8 mouse cellular contexts compared by ENCODE assay signal in the genomic region with DNA sequence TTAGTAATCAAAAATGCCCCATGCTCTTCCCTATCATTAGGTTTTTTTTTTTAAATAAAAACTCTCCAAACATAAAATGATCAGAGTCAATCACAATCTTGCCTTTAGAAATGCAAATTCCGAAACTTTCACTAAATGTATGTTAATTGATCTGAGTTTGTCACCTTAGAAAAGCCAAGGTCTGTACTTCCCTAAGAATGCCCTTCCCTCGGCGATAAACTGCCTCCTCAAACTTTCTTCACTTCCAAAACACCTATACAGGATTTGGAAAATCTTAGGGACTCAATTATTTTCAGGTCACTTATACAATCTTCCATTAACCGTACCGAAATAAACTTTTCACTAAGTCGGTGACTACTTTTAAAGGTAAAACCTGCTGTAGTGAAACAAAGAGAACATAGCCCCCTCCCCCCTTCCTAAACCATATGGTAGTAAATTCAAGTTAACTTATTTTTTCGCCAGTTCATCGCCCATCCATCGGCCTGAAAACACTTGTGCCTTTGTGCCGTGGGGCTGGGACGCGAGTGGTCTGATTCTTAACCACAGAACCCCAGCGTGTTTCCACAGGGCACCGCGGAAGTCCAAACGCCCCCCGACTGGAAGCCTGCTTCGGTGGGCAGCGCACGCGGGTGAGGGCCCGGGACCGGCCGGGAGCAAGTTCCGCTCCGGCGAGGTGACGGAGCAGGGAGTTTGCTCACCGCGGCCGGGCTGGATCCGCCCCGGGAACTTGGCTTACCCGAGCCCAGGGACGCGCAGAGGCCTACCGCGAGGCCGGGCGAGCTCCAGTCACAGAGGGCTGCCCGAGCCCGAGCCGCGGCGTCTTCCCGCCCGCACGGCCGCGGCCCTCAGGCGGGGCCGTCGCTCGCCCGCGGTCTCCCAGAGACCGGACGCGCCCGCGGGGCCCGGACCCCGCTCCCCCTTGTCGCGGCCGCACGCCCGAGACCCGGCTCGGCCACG. TPM values are rescaled to one million over a fixed set of nuclear protein-coding genes. Genes with fewer than 3 reads are reported as not detected.
A peak's percentile ranks its signal among the peaks of the same experiment; 100 is the strongest.
DNase-seq lines count a peak whose midpoint lies in the region; ATAC-seq lines count a peak whose summit lies in the region.

No protein-coding gene starts in this region.

- peak overlapping the region; percentile 98 for H3K27ac ChIP-seq in embryonic facial prominence, embryonic 13.5 days
- peak overlapping the region; percentile 100 for H3K27ac ChIP-seq in heart, embryonic 11.5 days (ENCODE audit: low read depth, low read length)
- H3K27ac ChIP-seq in kidney, embryonic 14.5 days (ENCODE audit: low read depth, low read length), result peak overlapping the region; percentile 99
- H3K27ac ChIP-seq in liver, embryonic 15.5 days (replicated peaks), result peak overlapping the region; percentile 99
- peak overlapping the region; percentile 99 for H3K27ac ChIP-seq in neural tube, embryonic 11.5 days (ENCODE audit: low read depth, low read length)
- H3K27ac ChIP-seq in stomach, embryonic 16.5 days (ENCODE audit: low read length), result peak overlapping the region; percentile 98

- no peaks in the 10 kb centered on the region for H3K9me3 ChIP-seq in embryonic facial prominence, embryonic 13.5 days
- no peaks in the 10 kb centered on the region for H3K9me3 ChIP-seq in heart, embryonic 11.5 days (replicated peaks; ENCODE audit: control insufficient read depth, low read length)
- no peaks in the 10 kb centered on the region for H3K9me3 ChIP-seq in kidney, embryonic 14.5 days (ENCODE audit: control insufficient read depth, low read length)
- no peaks in the 10 kb centered on the region for H3K9me3 ChIP-seq in liver, embryonic 15.5 days (replicated peaks)
- no peaks in the 10 kb centered on the region for H3K9me3 ChIP-seq in neural tube, embryonic 11.5 days (ENCODE audit: control insufficient read depth, low read length)
- no peaks in the 10 kb centered on the region for H3K9me3 ChIP-seq in stomach, embryonic 16.5 days (replicated peaks; ENCODE audit: control insufficient read depth, low read length)

- H3K27me3 ChIP-seq in embryonic facial prominence, embryonic 13.5 days, result no peaks in the 10 kb centered on the region
- H3K27me3 ChIP-seq in heart, embryonic 11.5 days (ENCODE audit: control insufficient read depth, insufficient read depth, low read length), result no peaks in the 10 kb centered on the region
- no peaks in the 10 kb centered on the region for H3K27me3 ChIP-seq in kidney, embryonic 14.5 days (ENCODE audit: control insufficient read depth, insufficient read depth, low read length)
- H3K27me3 ChIP-seq in liver, embryonic 15.5 days, result no peaks in the 10 kb centered on the region
- no peaks in the 10 kb centered on the region for H3K27me3 ChIP-seq in neural tube, embryonic 11.5 days (ENCODE audit: control insufficient read depth, insufficient read depth, low read length)
- no peaks in the 10 kb centered on the region for H3K27me3 ChIP-seq in stomach, embryonic 16.5 days (ENCODE audit: control insufficient read depth, insufficient read depth, low read length)

- H3K4me3 ChIP-seq in embryonic facial prominence, embryonic 13.5 days, result peak overlapping the region; percentile 85
- peak overlapping the region; percentile 98 for H3K4me3 ChIP-seq in heart, embryonic 11.5 days (ENCODE audit: low read depth, low read length)
- H3K4me3 ChIP-seq in kidney, embryonic 14.5 days (ENCODE audit: low read length), result peak overlapping the region; percentile 95
- peak overlapping the region; percentile 97 for H3K4me3 ChIP-seq in liver, embryonic 15.5 days (replicated peaks)
- H3K4me3 ChIP-seq in neural tube, embryonic 11.5 days (ENCODE audit: low read depth, low read length), result peak overlapping the region; percentile 97
- peak overlapping the region; percentile 96 for H3K4me3 ChIP-seq in stomach, embryonic 16.5 days (replicated peaks; ENCODE audit: low read length)

- H3K36me3 ChIP-seq in embryonic facial prominence, embryonic 13.5 days, result peaks cover 12% of the 10 kb centered on the region; the same call in 1 of the 2 replicates
- H3K36me3 ChIP-seq in heart, embryonic 11.5 days (ENCODE audit: control insufficient read depth, insufficient read depth, low read length), result no peaks in the 10 kb centered on the region
- H3K36me3 ChIP-seq in kidney, embryonic 14.5 days (ENCODE audit: control insufficient read depth, insufficient read depth, low read length), result peaks cover 8% of the 10 kb centered on the region; the same call in 1 of the 2 replicates
- 0 out of 2 replicates have a peak, but pooled peaks cover 5% of the 10 kb centered on the region for H3K36me3 ChIP-seq in liver, embryonic 15.5 days (replicated peaks)
- H3K36me3 ChIP-seq in neural tube, embryonic 11.5 days (ENCODE audit: control insufficient read depth, insufficient read depth, low read length), result no peaks in the 10 kb centered on the region
- H3K36me3 ChIP-seq in stomach, embryonic 16.5 days (ENCODE audit: control insufficient read depth, insufficient read depth, low read length), result no peaks in the 10 kb centered on the region

- peak; percentile 35 for DNase-seq in A20 (ENCODE audit: low read depth, low spot score)
- peak; percentile 62 to 76 for DNase-seq in adrenal gland, postnatal 36 days
- DNase-seq in neural tube, embryonic 11.5 days (ENCODE audit: low spot score), result peak; percentile 74

- H3K4me2 ChIP-seq in embryonic facial prominence, embryonic 13.5 days, result peak overlapping the region; percentile 74
- H3K4me2 ChIP-seq in heart, embryonic 11.5 days, result peak overlapping the region; percentile 76
- H3K4me2 ChIP-seq in kidney, embryonic 14.5 days (replicated peaks; ENCODE audit: low read depth, low read length), result peak overlapping the region; percentile 64
- H3K4me2 ChIP-seq in liver, embryonic 15.5 days, result peak overlapping the region; percentile 96
- H3K4me2 ChIP-seq in neural tube, embryonic 11.5 days (ENCODE audit: low read depth), result peak overlapping the region; percentile 36
- peak overlapping the region; percentile 71 for H3K4me2 ChIP-seq in stomach, embryonic 16.5 days (ENCODE audit: low read depth, low read length)

- whole genome bisulfite sequencing in embryonic facial prominence, embryonic 13.5 days, result under 1% methylated on average over 54 of the region's 71 CpGs
- under 1% methylated on average over 58 of the region's 71 CpGs for WGBS in heart, embryonic 11.5 days (ENCODE audit: insufficient replicate concordance)
- WGBS in kidney, embryonic 14.5 days, result under 1% methylated on average over 44 of the region's 71 CpGs
- under 1% methylated on average over 71 of the region's 71 CpGs for WGBS in liver, embryonic 15.5 days (ENCODE audit: insufficient replicate concordance)
- under 1% methylated on average over 57 of the region's 71 CpGs for WGBS in neural tube, embryonic 11.5 days
- WGBS in stomach, embryonic 16.5 days, result under 1% methylated on average over 61 of the region's 71 CpGs

- peaks cover 36% of the 10 kb centered on the region for H3K4me1 ChIP-seq in embryonic facial prominence, embryonic 13.5 days
- H3K4me1 ChIP-seq in heart, embryonic 11.5 days (ENCODE audit: control insufficient read depth, insufficient read depth, low read length), result peaks cover 39% of the 10 kb centered on the region
- H3K4me1 ChIP-seq in kidney, embryonic 14.5 days (ENCODE audit: control insufficient read depth, insufficient read depth, low read length), result peaks cover 12% of the 10 kb centered on the region
- peaks cover 42% of the 10 kb centered on the region for H3K4me1 ChIP-seq in liver, embryonic 15.5 days (replicated peaks)
- H3K4me1 ChIP-seq in neural tube, embryonic 11.5 days (ENCODE audit: control insufficient read depth, insufficient read depth, low read length), result peaks cover 7% of the 10 kb centered on the region; the same call in 1 of the 2 replicates
- H3K4me1 ChIP-seq in stomach, embryonic 16.5 days (ENCODE audit: control insufficient read depth, insufficient read depth, low read length), result peaks cover 31% of the 10 kb centered on the region

- no peak; the same call in none of the 2 replicates for ATAC-seq in embryonic facial prominence, embryonic 13.5 days (ENCODE audit: insufficient number of reproducible peaks, insufficient read depth, low FRiP score, low TSS enrichment, low read depth)
- peak; percentile 19; the same call in 1 of the 2 replicates for ATAC-seq in heart, embryonic 11.5 days (replicated peaks; ENCODE audit: insufficient number of reproducible peaks, low FRiP score, low TSS enrichment)
- peak; percentile 53 for ATAC-seq in kidney, embryonic 14.5 days (ENCODE audit: low FRiP score, low TSS enrichment)
- peak; percentile 65 for ATAC-seq in liver, embryonic 15.5 days (ENCODE audit: insufficient read depth)
- ATAC-seq in neural tube, embryonic 11.5 days (ENCODE audit: insufficient read depth, low FRiP score, low TSS enrichment), result peak; percentile 60
- peak; percentile 31 for ATAC-seq in stomach, embryonic 16.5 days (ENCODE audit: insufficient read depth, low FRiP score)

- H3K9ac ChIP-seq in embryonic facial prominence, embryonic 13.5 days, result peak overlapping the region; percentile 99
- peak overlapping the region; percentile 99 for H3K9ac ChIP-seq in heart, embryonic 11.5 days (ENCODE audit: low read depth, low read length)
- peak overlapping the region; percentile 100 for H3K9ac ChIP-seq in kidney, embryonic 14.5 days (ENCODE audit: low read depth, low read length)
- H3K9ac ChIP-seq in liver, embryonic 15.5 days, result peak overlapping the region; percentile 99
- peak overlapping the region; percentile 99 for H3K9ac ChIP-seq in neural tube, embryonic 11.5 days (ENCODE audit: low read length)
- peak overlapping the region; percentile 100 for H3K9ac ChIP-seq in stomach, embryonic 16.5 days (ENCODE audit: low read length)

RNA-seq across cellular contexts. Expression of a gene that starts 1.3 kb away (rescaled TPM):
- 100 to 1,000 TPM in 1 of 2 experiments, 10 to 100 TPM in 1; 88.9 to 100 TPM for total RNA-seq in adrenal gland, postnatal 36 days (2021)
- polyA plus RNA-seq in embryonic facial prominence, embryonic 13.5 days (2015; fragmentation: Nextera tagmentation; extraction: Ambion mirVana), result 31.7 and 36.4 TPM in 2 replicates
- 44.7 and 46.1 TPM in 2 replicates for polyA plus RNA-seq in heart, embryonic 11.5 days (2014; fragmentation: Nextera tagmentation; extraction: Ambion mirVana)
- 35.9 and 47.9 TPM in 2 replicates for polyA plus RNA-seq in kidney, embryonic 14.5 days (2014; fragmentation: Nextera tagmentation; extraction: Ambion mirVana)
- 27.0 and 29.3 TPM in 2 replicates for polyA plus RNA-seq in liver, embryonic 15.5 days (2015; fragmentation: Nextera tagmentation; extraction: Ambion mirVana)
- polyA plus RNA-seq in neural tube, embryonic 11.5 days (2014; fragmentation: Nextera tagmentation; extraction: Ambion mirVana), result 40.0 and 48.6 TPM in 2 replicates
- 25.0 and 25.9 TPM in 2 replicates for polyA plus RNA-seq in stomach, embryonic 16.5 days (2015; fragmentation: Nextera tagmentation; extraction: Ambion mirVana)

Comparison
In these comparisons a context has a peak if more than half of its experiments do, and no peak if none do; other contexts are left out.
1. H3K4me2 ChIP-seq: peak in every context shown above with its lines; median percentile 96 in liver, embryonic 15.5 days; 76 in heart, embryonic 11.5 days; 74 in embryonic facial prominence, embryonic 13.5 days; 71 in stomach, embryonic 16.5 days; 64 in kidney, embryonic 14.5 days; 36 in neural tube, embryonic 11.5 days.